Mouse (Mus musculus): ENCODE results near the gene Celsr1. TPM values are rescaled to one million over a fixed set of nuclear protein-coding genes. Genes with fewer than 3 reads are reported as not detected.

Celsr1 gene
- polyA plus RNA-seq, 1 experiment from 2014 or later, result 1.1 TPM

Other genes with a start within 250 kb of the Celsr1 start
- 48.8 and 59.4 TPM in 2 replicates for gene Cdpf1, start 222.1 kb downstream of the Celsr1 start, polyA plus RNA-seq (2015; fragmentation: Nextera tagmentation; extraction: Ambion mirVana)
- gene Pkdrej, start 212.0 kb downstream of the Celsr1 start, polyA plus RNA-seq (2015; fragmentation: Nextera tagmentation; extraction: Ambion mirVana), result 0.20 and 0.24 TPM in 2 replicates
- gene Ttc38, start 201.5 kb downstream of the Celsr1 start, polyA plus RNA-seq (2015; fragmentation: Nextera tagmentation; extraction: Ambion mirVana), result 8.5 and 10.0 TPM in 2 replicates
- 22.8 and 23.5 TPM in 2 replicates for gene Gtse1, start 174.0 kb downstream of the Celsr1 start, polyA plus RNA-seq (2015; fragmentation: Nextera tagmentation; extraction: Ambion mirVana)
- gene Trmu, start 154.5 kb downstream of the Celsr1 start, polyA plus RNA-seq (2015; fragmentation: Nextera tagmentation; extraction: Ambion mirVana), result 34.2 and 35.8 TPM in 2 replicates
- 12.4 and 13.6 TPM in 2 replicates for gene Gramd4, start 23.9 kb upstream of the Celsr1 start, polyA plus RNA-seq (2015; fragmentation: Nextera tagmentation; extraction: Ambion mirVana)
- gene Cerk, start 152.4 kb upstream of the Celsr1 start, polyA plus RNA-seq (2015; fragmentation: Nextera tagmentation; extraction: Ambion mirVana), result 8.4 and 8.9 TPM in 2 replicates
- 10.0 and 10.9 TPM in 2 replicates for gene Tbc1d22a, start 180.7 kb upstream of the Celsr1 start, polyA plus RNA-seq (2015; fragmentation: Nextera tagmentation; extraction: Ambion mirVana)

Measured in intestine, embryonic 15.5 days (tissue).